Mouse (Mus musculus) CH12.LX (cell line): Measurements from ENCODE around the gene Nos1. TPM values are rescaled to one million over a fixed set of nuclear protein-coding genes. Genes with fewer than 3 reads are reported as not detected.

Experiments used
- DNase-seq: peaks from one replicate; pipeline ENCODE4 v3.0.0-alpha.2; 2013; ENCODE audit errors: extremely low read depth
- H3K27ac ChIP-seq: 2 replicates; pipeline ENCODE4 v1.5.1; 2012; ENCODE audit warnings: low read depth, mild to moderate bottlenecking, control low read depth, moderate library complexity; ENCODE audit not compliant: insufficient read depth
- H3K27me3 ChIP-seq: replicated peaks from 2 replicates; pipeline ENCODE3; 2012; ENCODE audit warnings: inconsistent platforms
- H3K36me3 ChIP-seq, 2 experiments: replicated peaks in 1 of 2; 2 replicates each; pipeline versions ENCODE3 to v1.6.1; 2012; ENCODE audit warnings: inconsistent platforms in 1 of 2, low read length in 1 of 2, mild to moderate bottlenecking in 1 of 2, mixed read lengths in 1 of 2, moderate library complexity in 1 of 2; ENCODE audit not compliant: control insufficient read depth in 1 of 2, insufficient read depth in 1 of 2
- H3K4me1 ChIP-seq, 2 experiments: 2 replicates each; pipeline ENCODE4 v1.6.1; 2012; ENCODE audit warnings: inconsistent platforms in 1 of 2, moderate library complexity in 1 of 2; ENCODE audit not compliant: insufficient read depth in 2 of 2, control insufficient read depth in 1 of 2
- H3K4me2 ChIP-seq: 2 replicates; pipeline ENCODE4 v1.6.1; 2012; ENCODE audit warnings: low read depth, mild to moderate bottlenecking, control low read depth; ENCODE audit not compliant: poor library complexity, insufficient read depth, severe bottlenecking
- H3K4me3 ChIP-seq, 3 experiments: fragments of 150-350 bp in 1 of 3; sonication (generic) in 1 of 3; replicated peaks in 1 of 3; 2 replicates each; pipeline versions ENCODE3 to v1.5.1; 2011 to 2012; ENCODE audit warnings: low read depth in 2 of 3, low read length in 2 of 3, mild to moderate bottlenecking in 2 of 3, moderate library complexity in 2 of 3, control low read depth in 1 of 3, improper control_type of control experiment in 1 of 3, inconsistent platforms in 1 of 3, mixed read lengths in 1 of 3; ENCODE audit not compliant: poor library complexity in 1 of 3
- H3K79me2 ChIP-seq: replicated peaks from 2 replicates; pipeline ENCODE4 v1.6.1; 2012; ENCODE audit warnings: mild to moderate bottlenecking, moderate library complexity; ENCODE audit not compliant: control insufficient read depth, poor library complexity, insufficient read depth, severe bottlenecking; ENCODE audit errors: extremely low read depth
- H3K9ac ChIP-seq: 2 replicates; pipeline ENCODE4 v1.6.1; 2012; ENCODE audit warnings: low read depth, mild to moderate bottlenecking, control low read depth, moderate library complexity; ENCODE audit not compliant: insufficient read depth
- H3K9me3 ChIP-seq: replicated peaks from 2 replicates; pipeline ENCODE3; 2012; ENCODE audit warnings: low read length, inconsistent platforms, mixed read lengths
- CTCF ChIP-seq, 2 experiments: IDR thresholded peaks in 1 of 2; conservative IDR thresholded peaks in 1 of 2; 2 replicates each; pipeline ENCODE4 v1.5.1; 2011 to 2012; ENCODE audit warnings: low read depth in 2 of 2, low read length in 2 of 2, improper control_type of control experiment in 1 of 2, inconsistent platforms in 1 of 2, mild to moderate bottlenecking in 1 of 2, moderate library complexity in 1 of 2
- E2F4 ChIP-seq: IDR thresholded peaks from 2 replicates; pipeline ENCODE4 v1.6.1; 2011; ENCODE audit warnings: low read depth, low read length, improper control_type of control experiment; ENCODE audit not compliant: insufficient replicate concordance
- ELF1 ChIP-seq: IDR thresholded peaks from 2 replicates; pipeline ENCODE4 v1.6.1; 2014; ENCODE audit warnings: low read depth, mild to moderate bottlenecking, inconsistent platforms, low read length, improper control_type of control experiment
- ETS1 ChIP-seq: conservative IDR thresholded peaks from 2 replicates; pipeline ENCODE4 v1.6.1; 2012; ENCODE audit warnings: low read depth, mild to moderate bottlenecking, inconsistent platforms, low read length, improper control_type of control experiment, moderate library complexity
- GABPA ChIP-seq: IDR thresholded peaks from 2 replicates; pipeline ENCODE4 v1.6.1; 2012; ENCODE audit warnings: low read depth, low read length, improper control_type of control experiment, inconsistent platforms; ENCODE audit not compliant: insufficient replicate concordance
- HCFC1 ChIP-seq: IDR thresholded peaks from 2 replicates; pipeline ENCODE4 v1.6.1; 2012; ENCODE audit warnings: low read depth, mild to moderate bottlenecking, inconsistent platforms, low read length, improper control_type of control experiment
- IRF4 ChIP-seq: IDR thresholded peaks from 2 replicates; pipeline ENCODE4 v1.6.1; 2014; ENCODE audit warnings: low read depth, mild to moderate bottlenecking, inconsistent platforms, low read length, improper control_type of control experiment
- JUN ChIP-seq: IDR thresholded peaks from 2 replicates; pipeline ENCODE4 v1.6.1; 2011; ENCODE audit warnings: low read depth, mild to moderate bottlenecking, low read length, improper control_type of control experiment, moderate library complexity; ENCODE audit not compliant: insufficient read depth
- JUND ChIP-seq: conservative IDR thresholded peaks from 2 replicates; pipeline ENCODE4 v1.6.1; 2011; ENCODE audit warnings: low read depth, low read length, improper control_type of control experiment
- KAT2A ChIP-seq: IDR thresholded peaks from 2 replicates; pipeline ENCODE4 v1.6.1; 2012; ENCODE audit warnings: low read length, improper control_type of control experiment, inconsistent platforms; ENCODE audit not compliant: insufficient replicate concordance
- MAZ ChIP-seq: IDR thresholded peaks from 2 replicates; pipeline ENCODE4 v1.6.1; 2012; ENCODE audit warnings: low read depth, mild to moderate bottlenecking, inconsistent platforms, low read length, improper control_type of control experiment, moderate library complexity
- MEF2A ChIP-seq: IDR thresholded peaks from 2 replicates; pipeline ENCODE4 v1.6.1; 2014; ENCODE audit warnings: low read depth, mild to moderate bottlenecking, inconsistent platforms, low read length, improper control_type of control experiment, borderline replicate concordance
- MXI1 ChIP-seq: IDR thresholded peaks from 2 replicates; pipeline ENCODE4 v1.6.1; 2011; ENCODE audit warnings: mild to moderate bottlenecking, low read depth, low read length, improper control_type of control experiment
- MYC ChIP-seq: IDR thresholded peaks from 2 replicates; pipeline ENCODE4 v1.6.1; 2011; ENCODE audit warnings: low read depth, mild to moderate bottlenecking, improper control_type of control experiment, low read length
- NELFE ChIP-seq: IDR thresholded peaks from 2 replicates; pipeline ENCODE4 v1.6.1; 2011; ENCODE audit warnings: low read depth, low read length, improper control_type of control experiment
- NRF1 ChIP-seq: IDR thresholded peaks from 2 replicates; pipeline ENCODE4 v1.6.1; 2014; ENCODE audit warnings: low read depth, mild to moderate bottlenecking, inconsistent platforms, low read length, improper control_type of control experiment, moderate library complexity
- POLR2A ChIP-seq: IDR thresholded peaks from 2 replicates; pipeline ENCODE4 v1.6.1; 2011; ENCODE audit warnings: low read depth, mild to moderate bottlenecking, improper control_type of control experiment, low read length
- POLR2AphosphoS2 ChIP-seq: IDR thresholded peaks from 2 replicates; pipeline ENCODE4 v1.6.1; 2011; ENCODE audit warnings: low read depth, low read length, improper control_type of control experiment
- RAD21 ChIP-seq: IDR thresholded peaks from 2 replicates; pipeline ENCODE4 v1.6.1; 2011; ENCODE audit warnings: low read depth, mild to moderate bottlenecking, low read length, improper control_type of control experiment, moderate library complexity
- RCOR1 ChIP-seq: conservative IDR thresholded peaks from 2 replicates; pipeline ENCODE4 v1.6.1; 2012; ENCODE audit warnings: low read depth, mild to moderate bottlenecking, inconsistent platforms, low read length, improper control_type of control experiment
- SIN3A ChIP-seq: IDR thresholded peaks from 2 replicates; pipeline ENCODE4 v1.6.1; 2012; ENCODE audit warnings: low read length, improper control_type of control experiment, inconsistent platforms
- SMC3 ChIP-seq: IDR thresholded peaks from 2 replicates; pipeline ENCODE4 v1.6.1; 2011; ENCODE audit warnings: low read depth, low read length, improper control_type of control experiment
- TBP ChIP-seq: conservative IDR thresholded peaks from 2 replicates; pipeline ENCODE4 v1.6.1; 2011; ENCODE audit warnings: low read depth, low read length, improper control_type of control experiment
- TCF12 ChIP-seq: IDR thresholded peaks from 2 replicates; pipeline ENCODE4 v1.6.1; 2014; ENCODE audit warnings: low read depth, mild to moderate bottlenecking, inconsistent platforms, low read length, improper control_type of control experiment
- USF1 ChIP-seq: IDR thresholded peaks from 2 replicates; pipeline ENCODE4 v1.6.1; 2014; ENCODE audit warnings: low read depth, mild to moderate bottlenecking, inconsistent platforms, low read length, improper control_type of control experiment
- ZC3H11A ChIP-seq: IDR thresholded peaks from 2 replicates; pipeline ENCODE4 v1.6.1; 2012; ENCODE audit warnings: low read depth, mild to moderate bottlenecking, inconsistent platforms, low read length, improper control_type of control experiment
- ZMIZ1 ChIP-seq: IDR thresholded peaks from 2 replicates; pipeline ENCODE4 v1.6.1; 2012; ENCODE audit warnings: low read depth, mild to moderate bottlenecking, inconsistent platforms, low read length, improper control_type of control experiment
- dilution Hi-C: fragments of 300-500 bp; cut with MboI; formaldehyde crosslinking; loops from 2 replicates; pipeline ENCODE4 v1.14.3; 2020; ENCODE audit warnings: low sequenced_read_pairs; ENCODE audit not compliant: extremely low pct_unique_long_range_greater_than_20kb, extremely low pct_ligation_motif_present
- in situ Hi-C: fragments of 300-500 bp; cut with MboI; formaldehyde crosslinking; loops from 3 replicates; pipeline ENCODE4 v1.14.3; 2019; ENCODE audit warnings: low sequenced_read_pairs, low pct_ligation_motif_present, low pct_unique_long_range_greater_than_20kb, mixed read lengths
- polyA plus RNA-seq: library from polyadenylated mRNA; unstranded; fragments of >175 nt; gene quantifications from 2 replicates; pipeline ENCODE4 v1.2.1, GENCODE M21; 2012; ENCODE audit warnings: low read depth; ENCODE audit not compliant: insufficient read length
- total RNA-seq, 2 experiments: library from RNA; depleted of rRNA; stranded (reverse); fragments of 300-350 nt in 1 of 2; fragments of >200 nt in 1 of 2; gene quantifications; 2 replicates each; pipeline ENCODE4 v1.2.3; 2012 to 2014

The Nos1 gene
- total and polyA plus RNA-seq, 3 experiments, result 2.4 to 17.0 (median 5.6) TPM

DNA sequence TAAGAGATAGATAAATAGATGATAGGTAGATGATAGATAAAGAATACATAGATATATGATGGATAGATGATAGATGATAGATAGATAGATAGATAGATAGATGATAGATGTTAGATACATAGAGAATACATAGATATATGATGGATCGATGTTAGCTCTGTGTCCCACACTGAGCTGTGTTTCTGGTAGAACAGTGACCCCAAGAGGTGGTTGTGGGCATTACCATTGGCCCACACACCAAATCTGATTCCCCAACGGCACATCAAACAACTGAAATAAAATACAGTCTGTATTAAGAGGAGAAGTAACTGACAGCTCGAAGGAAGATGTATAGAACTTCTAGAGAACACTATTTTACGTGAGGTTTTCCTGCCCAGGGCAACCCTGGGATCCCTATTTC is 165.8 kb downstream of the Nos1 start:
- dilution Hi-C loops, result no loop called here

DNA sequence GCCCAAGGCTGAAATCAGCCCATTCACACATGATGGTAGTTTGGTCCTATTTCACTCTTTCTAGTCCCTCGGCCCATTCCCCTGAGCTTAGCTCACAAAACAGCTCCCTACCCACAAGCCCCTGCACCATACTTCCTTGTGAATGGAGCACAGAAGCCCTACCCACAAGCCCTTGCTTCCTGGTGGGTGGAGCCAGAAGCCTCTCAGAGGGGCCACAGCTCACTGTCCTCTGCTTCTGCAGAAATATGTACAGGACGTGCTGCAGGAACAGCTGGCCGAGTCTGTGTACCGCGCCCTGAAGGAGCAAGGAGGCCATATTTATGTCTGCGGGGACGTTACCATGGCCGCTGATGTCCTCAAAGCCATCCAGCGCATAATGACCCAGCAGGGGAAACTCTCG is 168.6 kb downstream of the Nos1 start:
- Histone ChIP-seq H3K4me3 (peak overlapping the region; percentile 71 to 89 (median 79)), H3K79me2 (no peaks in the 10 kb centered on the region), H3K27ac (peak overlapping the region; percentile 55), H3K9ac (peak overlapping the region; percentile 91), H3K4me2 (peak overlapping the region; percentile 53), H3K9me3 (no peaks in the 10 kb centered on the region), H3K4me1 (peaks cover 5 to 25% of the 10 kb centered on the region in 2 experiments; a peak in 3 of 4 replicates), H3K27me3 (no peaks in the 10 kb centered on the region), H3K36me3 (peaks cover 18 to 25% of the 10 kb centered on the region in 2 experiments)
- no peak for TF ChIP-seq ZC3H11A
- TF ChIP-seq ETS1, result peak; percentile 13; the same call in 1 of the 2 replicates
- TF ChIP-seq TBP, result peak; percentile 81
- peak; percentile 80 for TF ChIP-seq SIN3A
- TF ChIP-seq HCFC1, result peak; percentile 77
- peak; percentile 68; the same call in 1 of the 2 replicates for TF ChIP-seq MAZ
- TF ChIP-seq MYC, result no peak
- TF ChIP-seq ZMIZ1, result peak; percentile 91
- TF ChIP-seq SMC3, result no peak
- TF ChIP-seq NRF1, result 0 out of 2 replicates have a peak, but pooled peaks have one; percentile 32
- TF ChIP-seq POLR2AphosphoS2, result peak; percentile 70; the same call in 1 of the 2 replicates
- peak; percentile 95 for TF ChIP-seq ELF1
- 0 out of 2 replicates have a peak, but pooled peaks have one; percentile 62 for TF ChIP-seq KAT2A
- no peak for TF ChIP-seq JUN
- 0 out of 2 replicates have a peak, but pooled peaks have one; percentile 37 for TF ChIP-seq RCOR1
- no peak for TF ChIP-seq MXI1
- peak; percentile 42; the same call in 1 of the 2 replicates for TF ChIP-seq E2F4
- peak; percentile 94 for TF ChIP-seq POLR2A
- TF ChIP-seq RAD21, result no peak
- TF ChIP-seq TCF12, result peak; percentile 82
- peak; percentile 88 for TF ChIP-seq NELFE
- 0 out of 2 replicates have a peak, but pooled peaks have one; percentile 7 for TF ChIP-seq IRF4
- DNase-seq, result peak; percentile 90
- in situ Hi-C loops (no loop called here), dilution Hi-C loops (no loop called here)

More for the DNA sequence above, 165.8 kb downstream of the Nos1 start:
- no peak overlapping the region for H3K4me3 ChIP-seq
- no peak overlapping the region for H3K9ac ChIP-seq
- no peaks in the 10 kb centered on the region for H3K9me3 ChIP-seq
- no peaks in the 10 kb centered on the region for H3K27me3 ChIP-seq
- no peaks in the 10 kb centered on the region for H3K79me2 ChIP-seq
- in situ Hi-C loops, result no loop called here
- no peak overlapping the region for H3K27ac ChIP-seq
- peaks cover 5 to 19% of the 10 kb centered on the region in 2 experiments; a peak in 3 of 4 replicates for H3K4me1 ChIP-seq
- no peak overlapping the region for H3K4me2 ChIP-seq
- peak; percentile 56 for DNase-seq
- TF ChIP-seq NRF1, result no peak
- TF ChIP-seq RAD21, result peak; percentile 95
- no peak for TF ChIP-seq RCOR1
- 0 out of 2 replicates have a peak, but pooled peaks have one; percentile 16 for TF ChIP-seq JUND
- no peak for TF ChIP-seq SIN3A
- peak; percentile 77 for TF ChIP-seq SMC3
- 0 out of 2 replicates have a peak, but pooled peaks have one; percentile 1 for TF ChIP-seq ZC3H11A
- no peak for TF ChIP-seq USF1
- peak; percentile 93 to 97 for TF ChIP-seq CTCF (conservative IDR thresholded peaks at IDR 0.05 in 1 of 2, IDR thresholded peaks at IDR 0.05 in 1 of 2; ENCODE audit: low read depth in 2 of 2, low read length in 2 of 2)
- TF ChIP-seq MEF2A, result no peak
- no peak for TF ChIP-seq GABPA
- peaks cover 0 to 8% of the 10 kb centered on the region in 2 experiments for H3K36me3 ChIP-seq
